Mouse (Mus musculus): ENCODE data around the gene Cdkl2. TPM values are rescaled to one million over a fixed set of nuclear protein-coding genes. Genes with fewer than 3 reads are reported as not detected.

Cdkl2 gene
- total RNA-seq, 2 experiments from 2014 or later: 91.8 to 96.6 TPM

DNA sequence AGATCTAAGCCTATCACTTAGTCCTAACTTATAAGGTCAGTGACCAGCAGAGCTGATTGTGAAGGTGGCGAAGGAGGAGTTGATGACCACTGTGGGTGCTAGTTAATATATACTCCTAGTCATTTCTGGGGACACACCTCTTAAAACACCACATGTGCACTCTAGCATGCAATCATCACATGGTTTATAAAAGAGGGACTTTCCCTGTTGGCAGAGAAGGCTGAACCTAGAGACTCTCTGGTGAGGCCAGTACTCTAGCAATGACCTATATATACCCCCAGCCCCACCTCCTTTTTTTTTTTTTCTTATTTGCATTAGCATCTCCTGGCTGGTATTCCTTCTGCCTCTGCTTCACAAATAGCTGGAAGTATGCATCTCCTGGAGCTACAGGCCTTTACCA is 82.3 kb downstream of the Cdkl2 start:
- DNase-seq (ENCODE audit: extremely low spot score in 1 of 2, low spot score in 2 of 2): no peak
- intact Hi-C loops (cut with DNase I): loop anchor here (10.0 kb wide), 1 partner anchor 153 kb away; no protein-coding TSS in a partner anchor

DNA sequence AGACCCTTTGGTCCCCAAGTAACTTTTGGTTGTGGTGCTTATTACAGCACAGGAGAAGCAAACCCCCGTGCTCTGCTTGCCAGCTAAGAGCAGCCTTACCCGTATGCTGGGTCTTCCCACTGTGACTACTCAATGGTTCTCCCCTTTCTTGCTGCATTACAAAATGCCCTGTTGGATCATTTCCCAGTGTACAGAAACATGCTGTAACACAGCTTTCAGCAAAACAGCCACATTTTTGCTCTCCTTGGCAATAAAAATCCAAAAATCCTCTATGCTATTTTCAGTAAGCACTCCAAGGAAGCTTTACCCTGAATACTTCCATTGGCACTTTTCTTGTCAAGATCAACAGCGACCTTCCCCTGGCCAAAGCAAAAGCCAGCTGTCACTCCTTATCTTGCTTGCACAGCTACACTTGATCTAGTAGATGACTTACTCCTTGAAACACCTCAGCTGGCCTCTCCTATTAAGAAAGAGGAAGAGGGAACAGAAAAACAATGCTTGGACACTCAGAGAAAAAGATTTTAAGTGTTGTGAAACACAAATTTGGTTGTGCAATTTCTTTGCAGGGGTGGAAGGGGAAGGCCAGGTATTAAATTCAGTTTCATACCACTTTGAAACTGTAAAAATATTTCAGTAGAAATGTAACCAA is 83.0 kb downstream of the Cdkl2 start:
- DNase-seq (ENCODE audit: extremely low spot score in 1 of 2, low spot score in 2 of 2): no peak
- intact Hi-C loops (cut with DNase I): loop anchor here (10.0 kb wide), 1 partner anchor 154 kb away; no protein-coding TSS in a partner anchor

DNA sequence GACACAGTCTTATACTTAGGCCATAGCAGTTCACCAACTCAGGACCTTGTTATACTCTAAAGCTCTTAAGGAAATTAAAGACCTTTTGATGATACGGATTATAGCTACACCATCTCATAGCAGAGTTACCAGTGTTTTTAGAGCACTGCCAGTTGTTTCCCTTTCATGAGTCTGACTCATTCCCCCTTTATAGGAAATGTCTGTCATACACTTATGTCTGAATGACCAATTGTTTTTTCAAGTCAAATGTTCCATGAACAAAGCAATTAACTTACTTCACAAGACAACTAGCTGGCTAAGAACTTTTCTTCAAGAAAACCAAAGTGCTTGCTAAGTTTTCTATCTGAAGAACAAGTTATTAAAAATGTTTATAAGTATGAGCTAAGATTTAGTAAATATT is 83.7 kb downstream of the Cdkl2 start:
- intact Hi-C loops (cut with DNase I): loop anchor here (10.0 kb wide), 1 partner anchor 155 kb away; no protein-coding TSS in a partner anchor
- no peak for DNase-seq (ENCODE audit: extremely low spot score in 1 of 2, low spot score in 2 of 2)

DNA sequence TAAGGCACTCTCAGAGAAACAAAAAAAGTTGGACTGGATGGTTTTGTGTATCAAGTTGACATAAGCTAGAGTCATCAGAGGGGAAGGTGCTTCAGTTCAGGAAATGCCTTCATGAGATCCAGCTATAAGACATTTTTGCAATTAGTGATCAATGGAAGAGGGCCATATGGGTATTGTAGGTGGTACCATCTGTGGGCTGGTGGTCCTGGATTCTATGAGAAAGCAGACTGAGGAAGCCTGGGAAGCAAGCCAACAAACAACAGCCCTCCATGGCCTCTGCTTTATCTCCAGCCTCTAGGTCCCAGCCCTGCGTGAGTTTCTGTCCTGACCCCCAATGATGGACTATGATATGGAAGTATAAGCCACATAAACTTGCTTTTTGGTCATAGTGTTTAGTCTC is 84.6 kb downstream of the Cdkl2 start:
- intact Hi-C loops (cut with DNase I): no loop called here
- DNase-seq (ENCODE audit: extremely low spot score in 1 of 2, low spot score in 2 of 2): no peak

DNA sequence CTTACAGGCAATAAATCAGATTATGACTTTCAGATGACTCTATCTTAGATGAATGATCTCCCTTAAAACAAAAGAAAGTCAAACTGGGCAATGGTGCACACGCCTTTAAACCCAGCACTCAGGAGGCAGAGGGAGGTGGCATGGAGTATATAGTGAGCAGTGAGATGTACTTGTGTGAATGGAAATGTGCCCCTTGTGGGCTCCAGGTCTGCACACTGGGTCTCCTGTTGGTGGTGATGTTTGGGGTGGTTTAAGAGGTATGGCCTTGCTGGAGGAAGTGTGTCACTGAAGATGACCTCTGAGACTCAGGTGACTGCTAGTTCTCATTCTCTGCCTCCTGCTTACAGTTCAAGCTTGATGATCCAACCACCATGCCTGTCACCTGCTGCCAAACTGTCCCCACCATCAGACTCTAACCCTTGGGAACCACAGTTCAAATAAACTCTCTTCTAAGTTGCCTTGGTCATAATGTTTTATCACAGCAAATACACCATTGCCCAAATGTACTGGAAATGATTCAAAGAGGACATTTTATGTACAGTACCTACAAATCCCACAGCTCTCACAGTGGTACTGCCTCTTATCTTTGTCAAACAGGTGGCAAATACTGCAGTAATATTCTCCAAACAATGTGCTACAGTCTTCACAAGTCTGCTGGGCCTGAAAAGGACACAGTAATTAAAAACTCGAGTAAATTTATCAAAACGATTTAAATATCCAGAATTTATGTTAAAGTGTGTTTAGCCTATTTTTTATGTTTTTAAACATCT is 86.5 kb downstream of the Cdkl2 start:
- intact Hi-C loops (cut with DNase I): no loop called here
- DNase-seq (ENCODE audit: extremely low spot score in 1 of 2, low spot score in 2 of 2): no peak

Other genes with a start within 250 kb of the Cdkl2 start
- gene Rchy1, start 80.8 kb downstream of the Cdkl2 start, total RNA-seq (2021): 10 to 100 TPM; 37.8 to 42.0 TPM
- not detected for gene Odaph, start 56.4 kb downstream of the Cdkl2 start, total RNA-seq (2021)
- 100 to 1,000 TPM; 177 to 178 TPM for gene G3bp2, start 39.8 kb upstream of the Cdkl2 start, total RNA-seq (2021)
- gene Uso1, start 94.1 kb upstream of the Cdkl2 start, total RNA-seq (2021): 10 to 100 TPM; 59.2 to 61.9 TPM
- gene U90926, start 171.5 kb upstream of the Cdkl2 start, total RNA-seq (2021): not detected
- gene Ppef2, start 212.4 kb upstream of the Cdkl2 start, total RNA-seq (2021): under 1 TPM; 0.47 to 0.66 TPM
- gene Naaa, start 234.3 kb upstream of the Cdkl2 start, total RNA-seq (2021): 10 to 100 TPM; 15.6 to 22.2 TPM